Mouse (Mus musculus) hindbrain, embryonic 12.5 days (tissue): ENCODE measurements around the gene Plcb4. TPM values are rescaled to one million over a fixed set of nuclear protein-coding genes. Genes with fewer than 3 reads are reported as not detected.

Experiments
- ATAC-seq: fragments of 200-750 bp; cut with Nextera tagmentation; 2 replicates; pipeline ENCODE4 v1.8.0; 2017; ENCODE audit warnings: moderate TSS enrichment; ENCODE audit not compliant: low FRiP score
- H3K27ac ChIP-seq: fragments of 300-500 bp; sonication (generic); 2 replicates; pipeline ENCODE4 v1.5.1; 2016; ENCODE audit warnings: mild to moderate bottlenecking
- H3K27me3 ChIP-seq: fragments of 300-500 bp; sonication (generic); 2 replicates; pipeline ENCODE4 v1.6.1; 2016; ENCODE audit warnings: mild to moderate bottlenecking
- H3K36me3 ChIP-seq: fragments of 300-500 bp; sonication (generic); 2 replicates; pipeline ENCODE4 v1.6.1; 2016; ENCODE audit warnings: mild to moderate bottlenecking
- H3K4me1 ChIP-seq: fragments of 300-500 bp; sonication (generic); 2 replicates; pipeline ENCODE4 v1.6.1; 2016
- H3K4me2 ChIP-seq: fragments of 300-500 bp; sonication (generic); replicated peaks from 2 replicates; pipeline ENCODE4 v1.6.1; 2016; ENCODE audit warnings: mild to moderate bottlenecking
- H3K4me3 ChIP-seq: fragments of 300-500 bp; sonication (generic); 2 replicates; pipeline ENCODE4 v1.5.1; 2016; ENCODE audit warnings: mild to moderate bottlenecking
- H3K9ac ChIP-seq: fragments of 300-500 bp; sonication (generic); 2 replicates; pipeline ENCODE4 v1.6.1; 2016; ENCODE audit warnings: mild to moderate bottlenecking, moderate library complexity
- H3K9me3 ChIP-seq: fragments of 300-500 bp; sonication (generic); replicated peaks from 2 replicates; pipeline ENCODE4 v1.6.1; 2016; ENCODE audit warnings: mild to moderate bottlenecking
- WGBS: fragments of 180-500 bp; shearing (Covaris S2); methylation state at CpG from one replicate; pipeline ENCODE4 v1.1.7; 2016; 5-methylcytosine and 5-hydroxymethylcytosine counted together
- polyA plus RNA-seq: library from polyadenylated mRNA; unstranded; fragments of >200 nt; fragmentation: Nextera tagmentation; extraction: Ambion mirVana; gene quantifications from 2 replicates; pipeline ENCODE4 v1.2.1, GENCODE M21; 2016

Plcb4 gene
- polyA plus RNA-seq, 1 experiment from 2014 or later: 29.8 TPM

DNA sequence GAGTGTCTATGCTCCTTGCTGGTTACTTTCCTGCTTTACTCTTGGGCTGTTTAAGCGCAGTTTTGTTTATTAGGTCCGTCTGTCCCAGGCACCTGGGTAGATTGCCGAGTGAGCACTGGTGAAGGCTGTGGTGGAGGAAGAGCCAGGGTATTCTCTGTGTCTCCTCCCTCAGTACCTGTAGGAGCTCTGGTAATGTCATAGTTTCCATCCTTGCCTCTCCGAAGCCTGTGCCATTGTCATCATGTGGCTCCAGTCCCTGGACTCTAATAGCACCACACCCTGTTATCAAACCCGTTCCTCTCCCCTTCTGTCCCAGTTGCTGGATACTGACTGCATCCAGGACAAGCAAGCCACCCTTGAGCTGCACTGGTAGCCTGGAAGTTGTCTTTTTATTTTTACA lies 89.6 kb downstream of the Plcb4 start:
- H3K4me3 ChIP-seq: no peak overlapping the region
- H3K27me3 ChIP-seq: no peaks in the 10 kb centered on the region
- WGBS: 87% methylated on average over 5 of the region's 5 CpGs
- H3K4me1 ChIP-seq: peaks cover 20% of the 10 kb centered on the region
- no peaks in the 10 kb centered on the region for H3K9me3 ChIP-seq
- no peaks in the 10 kb centered on the region for H3K36me3 ChIP-seq
- ATAC-seq: no peak
- no peak overlapping the region for H3K9ac ChIP-seq
- H3K4me2 ChIP-seq: no peak overlapping the region
- no peak overlapping the region for H3K27ac ChIP-seq

DNA sequence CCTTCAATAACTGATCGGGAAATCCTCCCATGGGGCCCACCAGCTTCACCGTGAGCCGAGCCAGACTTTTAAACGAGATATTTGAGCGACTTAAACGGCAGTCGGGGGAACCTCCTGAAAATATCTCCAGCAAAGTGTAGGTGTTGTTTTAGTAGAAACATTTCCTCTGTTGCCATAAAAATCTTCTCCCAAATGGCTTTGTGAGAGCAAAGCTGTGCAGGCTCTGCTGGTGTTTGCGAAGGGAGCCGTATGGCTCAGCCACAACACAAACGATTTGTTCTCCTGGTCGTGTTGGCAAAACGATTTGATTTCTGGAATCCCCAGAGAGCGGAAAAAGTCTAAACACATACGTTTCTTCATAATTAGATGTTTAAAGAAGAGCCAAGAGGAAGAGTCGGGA lies 90.8 kb downstream of the Plcb4 start:
- no peaks in the 10 kb centered on the region for H3K36me3 ChIP-seq
- no peak for ATAC-seq
- WGBS: 75% methylated on average over 15 of the region's 15 CpGs
- H3K4me2 ChIP-seq: no peak overlapping the region
- peaks cover 15% of the 10 kb centered on the region for H3K4me1 ChIP-seq
- H3K9me3 ChIP-seq: no peaks in the 10 kb centered on the region
- no peaks in the 10 kb centered on the region for H3K27me3 ChIP-seq
- no peak overlapping the region for H3K9ac ChIP-seq
- H3K27ac ChIP-seq: no peak overlapping the region
- H3K4me3 ChIP-seq: no peak overlapping the region

DNA sequence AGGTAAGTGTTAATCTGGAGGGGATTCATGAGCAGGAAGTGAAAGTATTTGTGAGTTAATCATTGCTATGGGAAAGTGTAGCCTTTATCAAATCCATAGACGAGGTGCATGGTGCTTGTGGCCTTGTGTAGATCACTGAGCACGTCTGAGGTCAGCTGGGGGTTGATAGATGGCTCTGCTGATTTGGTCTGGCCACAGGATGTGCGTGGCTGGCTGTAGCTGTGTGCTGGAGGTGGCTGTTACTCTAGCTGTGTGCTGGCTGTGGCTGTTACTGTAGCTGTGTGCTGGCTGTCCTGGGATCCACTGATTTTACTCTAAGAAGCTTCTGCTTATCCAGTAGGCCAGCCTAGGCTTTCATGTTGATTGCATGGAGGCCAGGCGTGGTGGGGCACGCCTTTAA lies 91.9 kb downstream of the Plcb4 start:
- H3K4me3 ChIP-seq: no peak overlapping the region
- H3K36me3 ChIP-seq: no peaks in the 10 kb centered on the region
- ATAC-seq: no peak
- H3K9ac ChIP-seq: no peak overlapping the region
- H3K27me3 ChIP-seq: no peaks in the 10 kb centered on the region
- no peak overlapping the region for H3K27ac ChIP-seq
- 84% methylated on average over 5 of the region's 5 CpGs for WGBS
- H3K4me1 ChIP-seq: peaks cover 11% of the 10 kb centered on the region
- H3K9me3 ChIP-seq: no peaks in the 10 kb centered on the region
- no peak overlapping the region for H3K4me2 ChIP-seq

DNA sequence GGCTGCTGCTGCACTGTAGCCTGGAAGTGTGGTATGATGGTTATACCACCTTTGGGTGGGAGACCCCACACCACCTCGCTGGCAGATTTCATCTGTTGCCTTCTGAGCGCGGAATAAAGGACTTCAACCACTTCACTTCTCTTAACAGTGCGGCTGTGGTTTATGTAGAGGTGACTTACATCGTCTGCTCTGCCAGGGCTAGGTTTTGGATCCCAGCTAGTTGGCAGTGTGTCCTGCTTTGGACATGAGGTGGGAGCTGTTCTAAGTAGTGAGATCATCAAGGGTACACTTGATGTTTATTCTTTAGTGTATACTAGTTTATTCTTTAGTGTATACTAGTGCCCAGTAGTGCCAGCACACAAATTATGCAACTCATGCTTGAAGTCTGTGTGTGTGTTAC lies 97.0 kb downstream of the Plcb4 start:
- Histone ChIP-seq H3K4me3 (no peak overlapping the region), H3K9ac (no peak overlapping the region), H3K9me3 (no peaks in the 10 kb centered on the region), H3K27me3 (no peaks in the 10 kb centered on the region), H3K36me3 (no peaks in the 10 kb centered on the region), H3K27ac (no peak overlapping the region), H3K4me2 (no peak overlapping the region), H3K4me1 (no peaks in the 10 kb centered on the region)
- ATAC-seq: no peak
- 95% methylated on average over 5 of the region's 5 CpGs for WGBS

DNA sequence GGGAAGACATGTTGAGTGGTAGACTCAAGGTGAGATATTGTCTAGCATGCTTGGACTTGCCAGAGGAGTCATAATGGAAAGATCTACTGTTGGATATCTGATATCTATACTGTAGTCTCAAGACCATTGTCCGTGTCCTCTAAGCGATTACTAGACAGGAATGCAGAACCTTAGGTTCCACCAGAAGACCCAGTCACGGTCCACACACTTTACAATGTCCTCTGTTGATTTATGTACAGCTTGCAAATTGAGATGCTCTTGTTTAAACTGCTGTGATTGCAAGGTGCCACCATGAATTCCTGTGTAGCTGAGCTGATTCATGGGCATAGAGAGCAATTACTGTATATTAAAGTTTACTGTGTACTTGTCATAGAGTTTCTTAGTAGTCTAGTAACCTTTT lies 98.7 kb downstream of the Plcb4 start:
- H3K4me1 ChIP-seq: no peaks in the 10 kb centered on the region
- no peak overlapping the region for H3K4me2 ChIP-seq
- no peaks in the 10 kb centered on the region for H3K27me3 ChIP-seq
- 95% methylated on average over 3 of the region's 3 CpGs for WGBS
- H3K4me3 ChIP-seq: no peak overlapping the region
- no peak overlapping the region for H3K27ac ChIP-seq
- H3K9ac ChIP-seq: no peak overlapping the region
- no peaks in the 10 kb centered on the region for H3K9me3 ChIP-seq
- no peaks in the 10 kb centered on the region for H3K36me3 ChIP-seq
- no peak for ATAC-seq

DNA sequence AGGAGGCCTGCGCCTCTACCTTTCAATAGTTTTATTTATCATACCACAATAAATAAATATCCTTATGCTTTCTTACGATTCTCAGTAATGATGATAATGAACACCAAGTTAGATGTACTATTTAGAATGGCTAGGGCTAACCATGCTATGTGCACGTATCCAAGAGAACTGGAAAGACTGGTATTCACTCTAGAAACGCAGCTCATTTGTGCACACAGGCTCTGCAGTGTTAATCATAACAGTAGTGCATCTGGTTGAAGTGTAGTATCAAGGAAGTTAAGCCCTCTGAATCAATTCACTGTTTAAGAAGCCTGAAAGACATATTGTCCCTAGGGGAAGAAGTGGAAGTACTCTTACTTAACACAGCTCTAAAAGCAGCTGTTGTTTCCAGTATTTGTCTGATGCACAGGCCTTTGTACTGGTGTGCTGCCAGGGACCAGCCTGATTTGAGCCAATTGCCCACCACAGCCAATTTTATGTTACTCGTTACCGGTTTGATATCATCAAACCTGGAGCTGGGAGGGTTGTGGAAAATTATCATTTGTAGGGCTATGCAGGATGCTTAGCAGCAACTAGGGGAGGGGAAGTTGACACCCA lies 100.8 kb downstream of the Plcb4 start:
- H3K9me3 ChIP-seq: no peaks in the 10 kb centered on the region
- no peak overlapping the region for H3K9ac ChIP-seq
- H3K36me3 ChIP-seq: no peaks in the 10 kb centered on the region
- peaks cover 2% of the 10 kb centered on the region; the same call in 1 of the 2 replicates for H3K4me1 ChIP-seq
- no peak overlapping the region for H3K4me3 ChIP-seq
- no peak overlapping the region for H3K4me2 ChIP-seq
- no peak overlapping the region for H3K27ac ChIP-seq
- 85% methylated on average over 6 of the region's 6 CpGs for WGBS
- ATAC-seq: no peak
- H3K27me3 ChIP-seq: no peaks in the 10 kb centered on the region

DNA sequence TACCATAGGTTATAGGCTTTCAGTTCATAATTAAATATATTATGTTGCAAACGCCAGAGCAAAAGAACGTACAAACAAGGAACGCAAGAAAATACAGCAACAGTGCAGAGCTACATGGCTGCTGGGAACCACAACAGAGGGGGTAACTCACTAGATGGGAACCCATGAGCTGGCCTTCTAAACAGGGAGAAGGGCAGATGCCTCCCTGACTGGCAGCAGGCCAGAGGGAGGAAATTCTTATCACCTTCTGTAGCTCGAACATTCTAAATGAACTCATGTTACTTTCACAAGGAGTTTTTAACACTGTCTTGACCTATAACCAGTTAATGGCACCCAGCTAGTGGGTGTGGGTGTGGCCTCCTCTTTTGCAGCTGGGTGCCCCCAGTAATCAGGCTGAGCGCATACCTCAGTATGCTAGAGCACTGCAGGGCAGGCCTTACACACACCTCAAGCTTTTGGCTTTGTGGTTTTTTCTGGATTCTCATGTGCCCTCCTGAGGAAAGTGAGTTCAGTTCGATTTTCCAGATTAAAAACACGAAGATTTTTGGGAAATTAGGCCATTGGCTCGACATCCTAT lies 102.5 kb downstream of the Plcb4 start:
- H3K4me2 ChIP-seq: no peak overlapping the region
- peaks cover 8% of the 10 kb centered on the region for H3K4me1 ChIP-seq
- ATAC-seq: no peak
- H3K27ac ChIP-seq: no peak overlapping the region
- H3K9ac ChIP-seq: no peak overlapping the region
- 84% methylated on average over 8 of the region's 8 CpGs for WGBS
- H3K36me3 ChIP-seq: no peaks in the 10 kb centered on the region
- no peak overlapping the region for H3K4me3 ChIP-seq
- H3K27me3 ChIP-seq: no peaks in the 10 kb centered on the region
- H3K9me3 ChIP-seq: no peaks in the 10 kb centered on the region

DNA sequence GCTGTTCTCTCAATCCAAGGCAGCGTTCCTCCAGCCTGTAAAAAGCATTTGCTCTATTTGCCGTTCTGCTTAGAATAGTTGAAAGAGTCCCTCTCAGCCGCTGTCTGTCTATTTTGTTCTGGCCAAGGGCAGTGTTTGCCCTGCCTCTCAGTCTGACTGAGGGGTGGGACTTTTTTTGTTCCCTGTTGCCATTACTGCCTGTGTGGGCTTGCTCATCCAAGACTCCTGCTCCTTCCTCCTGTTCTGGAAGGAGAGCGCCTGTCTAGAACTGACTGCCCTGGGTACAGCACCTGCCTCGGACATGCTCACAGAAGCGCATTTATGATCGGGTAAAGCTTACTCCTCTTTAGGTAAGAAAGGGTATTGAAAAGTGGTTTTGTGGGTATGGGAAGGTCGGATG lies 105.9 kb downstream of the Plcb4 start:
- no peaks in the 10 kb centered on the region for H3K27me3 ChIP-seq
- H3K27ac ChIP-seq: no peak overlapping the region; the same call in 1 of the 2 replicates
- ATAC-seq: no peak
- H3K9me3 ChIP-seq: no peaks in the 10 kb centered on the region
- no peak overlapping the region for H3K4me3 ChIP-seq
- no peak overlapping the region for H3K4me2 ChIP-seq
- WGBS: 54% methylated on average over 8 of the region's 8 CpGs
- no peaks in the 10 kb centered on the region for H3K36me3 ChIP-seq
- H3K4me1 ChIP-seq: peaks cover 15% of the 10 kb centered on the region
- no peak overlapping the region for H3K9ac ChIP-seq

DNA sequence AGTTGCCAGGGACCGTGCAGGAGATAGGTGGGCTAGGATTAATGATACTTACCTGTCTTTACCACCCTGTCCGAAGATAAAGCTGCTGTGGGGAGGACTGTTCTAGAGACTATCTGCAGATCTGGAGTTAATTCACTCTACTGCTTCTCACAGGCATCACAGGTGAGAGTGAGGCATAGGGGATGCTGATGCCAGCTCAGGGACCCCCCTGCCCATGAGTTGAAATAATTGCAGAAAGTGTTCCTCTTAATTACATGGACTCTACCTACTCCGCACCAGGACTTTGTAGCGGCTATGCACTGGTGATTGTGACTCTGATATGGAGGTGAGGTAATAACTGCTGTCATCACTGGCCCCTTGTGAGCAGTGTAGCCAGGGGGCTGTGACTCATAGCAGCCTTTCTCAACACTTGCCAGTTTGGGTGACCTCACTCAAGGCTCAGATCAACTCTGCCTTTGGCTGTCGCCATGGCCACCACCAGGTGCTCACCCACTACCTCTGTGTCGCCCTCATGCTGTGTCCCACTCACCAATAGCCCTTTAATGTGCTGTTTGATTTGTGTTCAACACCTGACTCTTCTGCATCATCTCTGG lies 107.8 kb downstream of the Plcb4 start:
- H3K4me2 ChIP-seq: no peak overlapping the region
- WGBS: 88% methylated on average over 6 of the region's 6 CpGs
- ATAC-seq: peak; percentile 26; the same call in 1 of the 2 replicates

DNA sequence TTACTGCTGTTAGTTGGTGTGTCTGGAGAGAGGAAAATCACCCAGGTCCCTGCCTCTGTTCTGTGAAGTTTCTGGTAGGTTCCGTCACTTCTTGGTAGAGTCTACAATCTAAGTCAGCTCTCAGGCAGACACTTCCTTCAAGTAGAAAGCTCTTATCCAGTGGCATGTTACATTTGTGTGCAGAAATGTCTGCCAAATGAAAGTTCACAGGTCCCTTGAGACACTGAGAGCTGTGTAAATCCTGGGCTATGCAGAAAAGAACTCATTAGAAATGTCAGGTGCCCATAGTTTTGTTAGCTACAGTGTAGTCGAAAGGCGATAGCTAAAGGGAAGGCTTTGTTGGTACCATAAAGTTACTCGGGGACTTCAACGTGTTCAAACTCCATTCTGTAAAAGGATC lies 108.7 kb downstream of the Plcb4 start:
- Histone ChIP-seq H3K9ac (no peak overlapping the region), H3K27me3 (no peaks in the 10 kb centered on the region), H3K9me3 (no peaks in the 10 kb centered on the region), H3K4me2 (no peak overlapping the region), H3K36me3 (no peaks in the 10 kb centered on the region), H3K4me3 (no peak overlapping the region), H3K4me1 (peaks cover 15% of the 10 kb centered on the region), H3K27ac (no peak overlapping the region)
- WGBS: 86% methylated on average over 5 of the region's 5 CpGs
- ATAC-seq: no peak

More for the DNA sequence above, 107.8 kb downstream of the Plcb4 start:
- Histone ChIP-seq H3K9ac (no peak overlapping the region), H3K4me1 (peaks cover 15% of the 10 kb centered on the region), H3K27ac (no peak overlapping the region), H3K9me3 (no peaks in the 10 kb centered on the region), H3K4me3 (no peak overlapping the region), H3K36me3 (no peaks in the 10 kb centered on the region), H3K27me3 (no peaks in the 10 kb centered on the region)

DNA sequence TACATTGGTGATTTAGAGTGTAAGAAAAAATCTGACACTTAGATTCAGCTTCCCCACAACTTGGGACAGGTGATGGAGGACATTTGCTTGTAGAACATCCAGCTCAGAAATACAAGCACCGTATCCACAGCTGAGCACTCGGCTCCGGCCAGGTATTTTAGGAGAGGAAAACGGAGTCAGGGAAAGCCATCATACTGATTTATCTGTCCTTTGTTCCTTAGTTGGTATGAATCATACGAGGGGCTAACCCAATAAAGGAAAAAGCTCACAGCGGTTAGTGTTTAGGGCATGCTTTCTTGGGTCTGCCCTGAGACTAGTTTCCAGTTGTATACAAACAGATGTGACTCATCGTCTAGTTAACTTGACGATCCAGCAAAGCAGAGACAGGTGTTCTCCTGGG lies 110.9 kb downstream of the Plcb4 start:
- H3K4me1 ChIP-seq: peaks cover 21% of the 10 kb centered on the region
- no peaks in the 10 kb centered on the region for H3K36me3 ChIP-seq
- H3K27ac ChIP-seq: no peak overlapping the region
- 89% methylated on average over 8 of the region's 8 CpGs for WGBS
- H3K4me3 ChIP-seq: no peak overlapping the region
- no peak overlapping the region for H3K9ac ChIP-seq
- no peak for ATAC-seq
- no peak overlapping the region for H3K4me2 ChIP-seq
- no peaks in the 10 kb centered on the region for H3K27me3 ChIP-seq
- no peaks in the 10 kb centered on the region for H3K9me3 ChIP-seq

DNA sequence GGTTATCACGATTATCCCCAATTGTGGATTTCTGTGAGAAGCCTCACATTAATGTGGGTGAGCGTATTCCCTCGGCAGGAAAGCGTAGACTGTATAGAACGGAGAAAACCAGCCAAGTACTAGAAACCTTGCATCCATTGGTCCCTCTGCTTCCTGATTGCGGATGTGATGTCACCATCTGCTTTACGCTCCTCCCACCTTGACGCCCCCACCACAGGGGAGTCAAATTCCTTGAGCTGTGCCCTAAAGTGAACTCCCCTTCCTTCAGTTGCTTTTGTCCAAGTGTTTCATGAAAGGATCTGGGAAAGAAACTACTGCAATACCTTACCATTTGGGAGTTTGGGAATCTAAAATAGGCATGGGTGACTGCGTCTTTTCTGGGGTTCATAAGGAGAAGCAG lies 111.4 kb downstream of the Plcb4 start:
- no peaks in the 10 kb centered on the region for H3K36me3 ChIP-seq
- H3K27ac ChIP-seq: no peak overlapping the region
- peaks cover 18% of the 10 kb centered on the region; the same call in 1 of the 2 replicates for H3K4me1 ChIP-seq
- no peak for ATAC-seq
- H3K4me2 ChIP-seq: no peak overlapping the region
- no peak overlapping the region for H3K4me3 ChIP-seq
- no peaks in the 10 kb centered on the region for H3K27me3 ChIP-seq
- 93% methylated on average over 9 of the region's 9 CpGs for WGBS
- no peak overlapping the region for H3K9ac ChIP-seq
- no peaks in the 10 kb centered on the region for H3K9me3 ChIP-seq
